Mouse (Mus musculus) forebrain, postnatal 0 days (tissue): Measurements from ENCODE around the gene Mthfd1l. TPM values are rescaled to one million over a fixed set of nuclear protein-coding genes. Genes with fewer than 3 reads are reported as not detected.

Experiments
- ATAC-seq: fragments of 200-750 bp; cut with Nextera tagmentation; 2 replicates; pipeline ENCODE4 v1.8.0; 2017; ENCODE audit warnings: mild to moderate bottlenecking, moderate library complexity
- DNase-seq: peaks from one replicate; pipeline ENCODE4 v3.0.0-alpha.2; 2015
- H3K27ac ChIP-seq: fragments of 300-500 bp; sonication (generic); 2 replicates; pipeline ENCODE4 v1.5.1; 2014; ENCODE audit warnings: low read depth, mild to moderate bottlenecking, antibody characterized with exemption, low read length, moderate library complexity, mixed read lengths
- H3K27me3 ChIP-seq: fragments of 300-500 bp; sonication (generic); 2 replicates; pipeline ENCODE4 v1.6.1; 2014; ENCODE audit warnings: mild to moderate bottlenecking, low read length, mixed read lengths; ENCODE audit not compliant: insufficient read depth
- H3K36me3 ChIP-seq: fragments of 300-500 bp; sonication (generic); 2 replicates; pipeline ENCODE4 v1.6.1; 2014; ENCODE audit warnings: mild to moderate bottlenecking, moderate library complexity; ENCODE audit not compliant: insufficient read depth
- H3K4me1 ChIP-seq: fragments of 300-500 bp; sonication (generic); 2 replicates; pipeline ENCODE4 v1.6.1; 2014; ENCODE audit warnings: antibody characterized with exemption; ENCODE audit not compliant: insufficient read depth
- H3K4me2 ChIP-seq: fragments of 300-500 bp; sonication (generic); 2 replicates; pipeline ENCODE4 v1.6.1; 2014; ENCODE audit warnings: low read depth, mild to moderate bottlenecking, moderate library complexity
- H3K4me3 ChIP-seq: fragments of 300-500 bp; sonication (generic); 2 replicates; pipeline ENCODE4 v1.5.1; 2014; ENCODE audit warnings: low read depth, low read length, mixed read lengths
- H3K9ac ChIP-seq: fragments of 300-500 bp; sonication (generic); 2 replicates; pipeline ENCODE4 v1.6.1; 2014; ENCODE audit warnings: mild to moderate bottlenecking
- H3K9me3 ChIP-seq: fragments of 300-500 bp; sonication (generic); 2 replicates; pipeline ENCODE4 v1.6.1; 2016; ENCODE audit warnings: low read length
- CTCF ChIP-seq: sonication (generic); IDR thresholded peaks from 2 replicates; pipeline ENCODE4 v1.5.1; 2016; ENCODE audit warnings: antibody characterized with exemption, control low read depth, low read depth
- WGBS: fragments of 180-500 bp; shearing (Covaris S2); extraction: QIAGEN DNeasy Blood & Tissue Kit; methylation state at CpG from one replicate; pipeline ENCODE4 v1.1.7; 2014; 5-methylcytosine and 5-hydroxymethylcytosine counted together
- polyA plus RNA-seq: library from polyadenylated mRNA; unstranded; fragments of >200 nt; fragmentation: Nextera tagmentation; extraction: Ambion mirVana; gene quantifications from 2 replicates; pipeline ENCODE4 v1.2.1, GENCODE M21; 2015
- total RNA-seq: library from RNA; depleted of rRNA; stranded (reverse); fragments of >200 nt; gene quantifications from 2 replicates; pipeline ENCODE4 v1.2.3, GENCODE M21; 2014; rRNA removed

Gene Mthfd1l
- total RNA-seq (8.0 and 9.1 TPM in 2 replicates), polyA plus RNA-seq (5.1 and 5.9 TPM in 2 replicates)

DNA sequence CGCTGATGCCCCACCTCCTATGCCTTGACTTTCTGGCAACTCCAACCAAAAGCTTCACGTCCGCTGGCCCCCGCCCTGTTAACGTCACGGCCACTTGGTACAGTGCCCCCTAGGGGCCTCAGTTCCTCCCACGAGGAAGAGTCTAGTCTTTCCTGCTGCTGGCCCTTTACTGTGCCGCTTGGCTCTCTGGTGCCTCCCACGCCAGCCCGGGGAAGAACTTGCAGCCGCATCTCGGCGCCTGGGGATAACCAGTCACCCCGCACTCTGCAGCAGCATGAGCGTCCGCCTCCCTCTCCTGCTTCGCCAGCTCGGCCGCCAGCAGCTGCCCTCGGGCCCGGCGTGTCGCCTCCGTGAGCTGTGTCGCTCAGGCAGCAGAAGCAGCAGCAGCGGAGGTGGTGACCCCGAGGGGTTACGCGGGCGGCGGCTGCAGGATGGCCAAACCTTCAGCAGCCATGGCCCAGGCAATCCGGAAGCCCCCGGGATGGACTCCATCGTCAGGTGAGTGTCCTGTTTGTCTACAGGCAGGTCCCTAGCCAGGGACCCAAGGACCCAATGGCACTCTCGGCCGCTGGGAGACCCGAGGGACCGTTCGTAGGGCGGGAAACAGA, at the start of gene Mthfd1l:
Mthfd1l (plus strand) TSS at position 138 of the 608 bp plus-strand sequence.
- Histone ChIP-seq H3K9ac (peak within 1 kb of the TSS; percentile 84), H3K4me3 (peak within 1 kb of the TSS; percentile 73), H3K4me2 (peak within 1 kb of the TSS; percentile 93), H3K36me3 (no peaks in the 10 kb centered on the region), H3K27me3 (no peaks in the 10 kb centered on the region), H3K27ac (peak within 1 kb of the TSS; percentile 79), H3K4me1 (peaks cover 3% of the 10 kb centered on the region; the same call in 1 of the 2 replicates), H3K9me3 (no peaks in the 10 kb centered on the region)
- TF ChIP-seq CTCF: peak; percentile 82
- peak; percentile 83 for DNase-seq
- ATAC-seq: peak; percentile 91
- 2% methylated on average over 35 of the region's 40 CpGs for WGBS

DNA sequence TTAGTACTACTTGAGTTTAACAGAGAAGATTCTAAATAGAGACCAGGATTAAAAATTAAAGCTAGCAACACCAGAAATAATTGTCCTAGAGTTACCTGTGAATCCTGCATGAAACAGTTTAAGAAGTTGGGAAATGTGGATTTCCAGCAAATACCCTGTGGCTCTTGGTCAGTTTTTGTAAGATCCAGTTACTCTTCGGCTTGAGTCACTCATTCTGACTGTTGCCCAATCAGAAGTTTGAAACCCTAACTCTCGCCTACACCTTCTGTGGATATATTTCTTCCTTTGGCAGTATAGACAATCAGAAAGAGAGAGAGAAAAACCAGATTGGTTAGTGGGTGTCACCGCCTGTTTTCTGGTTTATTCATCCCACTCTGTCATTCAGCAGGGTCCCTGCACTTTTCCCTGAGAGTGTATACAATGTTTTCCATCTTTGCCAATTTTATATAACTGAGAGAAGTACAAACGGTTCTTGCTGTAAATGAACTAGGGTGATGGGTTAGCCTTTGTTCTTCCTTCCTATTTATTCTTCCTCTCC, 44.8 kb upstream of the Mthfd1l start:
- Histone ChIP-seq H3K27ac (no peak overlapping the region), H3K9me3 (no peaks in the 10 kb centered on the region), H3K36me3 (no peaks in the 10 kb centered on the region), H3K4me1 (no peaks in the 10 kb centered on the region), H3K9ac (no peak overlapping the region), H3K4me2 (no peak overlapping the region), H3K4me3 (no peak overlapping the region), H3K27me3 (no peaks in the 10 kb centered on the region)
- no peak for TF ChIP-seq CTCF
- no peak for ATAC-seq
- DNase-seq: no peak
- WGBS: 83% methylated on average over 4 of the region's 4 CpGs

DNA sequence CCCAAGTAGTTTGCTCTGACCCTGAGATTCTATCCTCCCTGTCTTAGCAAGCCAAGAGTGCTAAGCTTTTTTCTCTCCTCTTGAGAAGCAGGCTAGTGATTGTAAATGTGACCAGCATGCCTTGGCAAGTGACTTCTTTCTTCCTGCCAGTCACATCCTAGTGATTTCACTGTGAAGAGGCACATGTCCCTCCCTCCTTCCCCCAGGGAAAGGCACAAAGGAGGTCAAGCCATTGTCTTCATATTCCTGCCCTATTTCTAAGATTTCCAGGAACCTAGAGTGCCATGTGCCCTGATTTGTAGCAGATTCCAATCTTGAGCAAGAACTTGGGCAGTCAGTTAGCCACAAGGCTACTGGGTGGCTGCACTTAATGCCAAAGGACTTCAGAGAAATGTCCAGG, 41.1 kb upstream of the Mthfd1l start:
- H3K27me3 ChIP-seq: no peaks in the 10 kb centered on the region
- H3K9me3 ChIP-seq: no peaks in the 10 kb centered on the region
- no peak for TF ChIP-seq CTCF
- no peaks in the 10 kb centered on the region for H3K36me3 ChIP-seq
- H3K9ac ChIP-seq: no peak overlapping the region
- no peak overlapping the region for H3K27ac ChIP-seq
- H3K4me1 ChIP-seq: no peaks in the 10 kb centered on the region
- DNase-seq (no peak), ATAC-seq (no peak)
- H3K4me3 ChIP-seq: no peak overlapping the region
- no peak overlapping the region for H3K4me2 ChIP-seq

DNA sequence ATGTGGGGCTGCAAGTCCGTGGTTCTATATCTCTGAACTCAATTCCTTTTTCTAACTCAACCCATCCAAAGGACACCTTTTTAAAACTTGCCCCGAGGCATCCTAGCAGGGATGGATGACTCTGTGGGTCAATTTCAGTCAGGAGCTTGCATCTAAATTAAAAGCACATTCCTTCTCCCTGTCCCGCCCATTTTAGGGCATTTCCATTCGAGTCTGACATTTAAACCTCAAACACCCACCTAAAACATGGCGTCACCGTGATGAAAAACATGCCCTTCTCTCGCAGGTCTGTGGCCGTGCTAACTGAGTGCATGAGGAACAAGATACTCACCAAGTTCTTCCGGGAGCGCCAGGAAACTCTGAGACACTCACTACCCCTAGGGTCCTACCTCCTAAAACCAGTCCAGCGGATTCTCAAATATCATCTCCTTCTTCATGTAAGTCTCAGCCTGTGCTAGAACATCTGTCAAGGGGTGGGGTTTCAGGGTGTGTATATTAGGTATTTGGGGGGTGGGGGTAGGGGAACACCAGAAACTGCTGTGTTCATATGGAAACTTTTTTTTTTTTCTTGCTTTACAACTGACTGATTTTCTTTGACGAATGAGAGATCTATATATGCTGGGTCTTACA, 39.5 kb upstream of the Mthfd1l start:
- Histone ChIP-seq H3K4me3 (no peak overlapping the region), H3K27ac (no peak overlapping the region), H3K36me3 (no peaks in the 10 kb centered on the region), H3K9me3 (no peaks in the 10 kb centered on the region), H3K4me1 (no peaks in the 10 kb centered on the region), H3K27me3 (no peaks in the 10 kb centered on the region), H3K4me2 (no peak overlapping the region), H3K9ac (no peak overlapping the region)
- no peak for TF ChIP-seq CTCF
- DNase-seq (no peak), ATAC-seq (no peak)
- 85% methylated on average over 12 of the region's 12 CpGs for WGBS

DNA sequence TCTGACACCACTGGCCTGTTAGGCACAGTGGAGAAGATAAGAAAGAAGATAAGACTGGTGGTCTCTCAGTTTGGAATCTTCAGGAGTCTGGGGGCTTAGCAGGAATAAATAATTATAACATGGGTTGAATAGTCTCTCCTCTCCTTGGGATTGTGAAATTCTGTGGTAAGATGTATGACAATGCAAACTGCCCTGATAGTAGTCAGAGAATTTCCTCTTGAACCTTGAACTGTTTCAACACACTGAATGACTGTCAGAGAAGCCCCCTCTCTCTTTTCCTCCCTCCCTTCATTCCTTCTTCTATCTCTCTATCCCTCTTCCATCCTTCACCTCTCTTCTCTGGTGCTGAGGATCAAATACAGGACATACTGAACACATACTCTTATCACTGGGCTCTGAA, 36.1 kb upstream of the Mthfd1l start:
- H3K9me3 ChIP-seq: no peaks in the 10 kb centered on the region
- H3K9ac ChIP-seq: no peak overlapping the region
- H3K36me3 ChIP-seq: no peaks in the 10 kb centered on the region
- TF ChIP-seq CTCF: no peak
- no peak overlapping the region for H3K27ac ChIP-seq
- no peaks in the 10 kb centered on the region for H3K4me1 ChIP-seq
- no peak for ATAC-seq
- no peak overlapping the region for H3K4me3 ChIP-seq
- DNase-seq: no peak
- no peaks in the 10 kb centered on the region for H3K27me3 ChIP-seq
- no peak overlapping the region for H3K4me2 ChIP-seq

DNA sequence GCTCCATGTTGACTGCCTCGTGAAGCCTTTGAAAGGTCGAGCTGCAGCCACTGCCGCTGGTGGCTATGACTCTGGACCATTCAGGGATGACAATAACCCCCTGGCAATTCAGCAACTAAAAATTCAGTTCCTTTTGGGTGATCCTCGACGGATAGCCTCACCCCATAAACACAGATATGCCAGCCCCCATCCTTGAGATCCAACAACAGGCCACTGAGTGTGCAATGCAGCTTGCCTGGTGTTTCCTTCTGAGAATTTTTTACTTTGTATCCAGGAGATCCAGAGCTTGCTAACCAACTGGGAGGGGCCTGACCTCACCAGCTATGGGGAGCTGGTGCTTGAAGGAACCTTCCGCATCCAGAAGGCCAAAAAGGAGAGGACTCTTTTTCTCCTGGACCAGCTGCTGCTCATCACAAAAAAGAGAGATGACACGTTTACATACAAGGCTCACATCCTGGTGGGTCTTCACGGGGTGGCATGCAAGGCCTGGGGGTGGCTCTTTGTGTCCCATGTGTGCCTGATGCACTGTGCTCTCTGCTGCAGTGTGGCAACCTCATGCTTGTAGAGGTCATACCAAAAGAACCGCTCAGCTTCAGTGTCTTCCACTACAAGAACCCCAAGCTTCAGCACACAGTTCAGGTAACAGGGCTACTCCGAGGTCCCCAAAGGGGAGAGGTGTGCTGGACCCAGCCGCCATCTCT, 32.9 kb upstream of the Mthfd1l start:
- ATAC-seq (no peak), DNase-seq (no peak)
- no peaks in the 10 kb centered on the region for H3K36me3 ChIP-seq
- no peaks in the 10 kb centered on the region for H3K27me3 ChIP-seq
- H3K4me3 ChIP-seq: no peak overlapping the region
- H3K4me1 ChIP-seq: no peaks in the 10 kb centered on the region
- no peak for TF ChIP-seq CTCF
- no peak overlapping the region for H3K9ac ChIP-seq
- 90% methylated on average over 11 of the region's 11 CpGs for WGBS
- no peaks in the 10 kb centered on the region for H3K9me3 ChIP-seq
- H3K4me2 ChIP-seq: no peak overlapping the region
- no peak overlapping the region for H3K27ac ChIP-seq

DNA sequence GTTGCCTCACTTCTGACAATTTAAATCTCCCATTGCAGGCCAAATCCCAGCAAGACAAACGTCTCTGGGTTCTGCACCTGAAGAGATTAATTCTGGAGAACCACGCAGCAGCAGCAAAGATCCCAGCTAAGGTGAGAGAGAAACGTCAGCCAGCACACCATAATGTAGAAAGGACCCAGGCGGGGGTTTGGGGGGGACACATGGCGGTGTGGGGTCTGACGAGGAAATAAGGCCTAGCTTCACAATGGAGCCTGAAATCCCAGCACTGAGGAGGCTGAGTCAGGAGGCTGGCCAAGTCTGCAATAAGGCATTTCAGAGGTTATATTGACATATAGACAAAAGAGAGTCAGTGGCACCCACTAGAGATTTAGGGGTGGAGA, 32.3 kb upstream of the Mthfd1l start:
- no peak for ATAC-seq
- Histone ChIP-seq H3K27me3 (no peaks in the 10 kb centered on the region), H3K27ac (no peak overlapping the region), H3K4me2 (no peak overlapping the region), H3K9me3 (no peaks in the 10 kb centered on the region), H3K4me3 (no peak overlapping the region), H3K4me1 (no peaks in the 10 kb centered on the region), H3K9ac (no peak overlapping the region), H3K36me3 (no peaks in the 10 kb centered on the region)
- DNase-seq: no peak
- 93% methylated on average over 6 of the region's 6 CpGs for WGBS
- no peak for TF ChIP-seq CTCF
